Mouse (Mus musculus): Measurements from ENCODE around the gene Il1r2.

DNA sequence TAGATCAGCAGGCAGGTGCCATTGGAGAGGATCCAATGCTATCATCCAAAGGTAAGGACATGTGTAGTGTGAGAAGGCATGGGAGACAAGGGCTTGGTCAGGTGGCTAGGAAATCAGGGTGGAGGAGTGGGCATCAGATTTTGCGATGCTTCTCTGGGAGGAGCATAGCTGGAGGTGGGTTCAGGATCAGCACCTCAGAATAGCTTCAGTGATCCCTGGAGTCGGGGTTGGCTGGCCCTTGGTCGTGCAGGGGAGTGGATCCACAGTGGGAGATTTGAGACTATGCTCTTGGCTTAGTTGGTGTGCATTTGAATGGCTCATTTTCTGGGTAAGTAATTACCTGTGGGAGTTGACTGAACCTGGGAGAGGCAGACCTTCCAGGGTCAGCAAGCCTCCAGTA is 59.7 kb downstream of the Il1r2 start:
- TF ChIP-seq CTCF (IDR thresholded peaks at IDR 0.05; ENCODE audit: insufficient read depth, low read length), result no peak
- no peak for TF ChIP-seq POLR2A (IDR thresholded peaks at IDR 0.05; ENCODE audit: borderline replicate concordance, extremely low read depth, low read depth, low read length)
